Mouse (Mus musculus) CH12.LX (cell line): ENCODE measurements around the gene Gstt2. TPM values are rescaled to one million over a fixed set of nuclear protein-coding genes. Genes with fewer than 3 reads are reported as not detected.

Experiments used
- DNase-seq: peaks from one replicate; pipeline ENCODE4 v3.0.0-alpha.2; 2013; ENCODE audit errors: extremely low read depth
- H3K27ac ChIP-seq: 2 replicates; pipeline ENCODE4 v1.5.1; 2012; ENCODE audit warnings: low read depth, mild to moderate bottlenecking, control low read depth, moderate library complexity; ENCODE audit not compliant: insufficient read depth
- H3K27me3 ChIP-seq: replicated peaks from 2 replicates; pipeline ENCODE3; 2012; ENCODE audit warnings: inconsistent platforms
- H3K36me3 ChIP-seq, 2 experiments: replicated peaks in 1 of 2; 2 replicates each; pipeline versions ENCODE3 to v1.6.1; 2012; ENCODE audit warnings: inconsistent platforms in 1 of 2, low read length in 1 of 2, mild to moderate bottlenecking in 1 of 2, mixed read lengths in 1 of 2, moderate library complexity in 1 of 2; ENCODE audit not compliant: control insufficient read depth in 1 of 2, insufficient read depth in 1 of 2
- H3K4me1 ChIP-seq, 2 experiments: 2 replicates each; pipeline ENCODE4 v1.6.1; 2012; ENCODE audit warnings: inconsistent platforms in 1 of 2, moderate library complexity in 1 of 2; ENCODE audit not compliant: insufficient read depth in 2 of 2, control insufficient read depth in 1 of 2
- H3K4me2 ChIP-seq: 2 replicates; pipeline ENCODE4 v1.6.1; 2012; ENCODE audit warnings: low read depth, mild to moderate bottlenecking, control low read depth; ENCODE audit not compliant: poor library complexity, insufficient read depth, severe bottlenecking
- H3K4me3 ChIP-seq, 3 experiments: fragments of 150-350 bp in 1 of 3; sonication (generic) in 1 of 3; replicated peaks in 1 of 3; 2 replicates each; pipeline versions ENCODE3 to v1.5.1; 2011 to 2012; ENCODE audit warnings: low read depth in 2 of 3, low read length in 2 of 3, mild to moderate bottlenecking in 2 of 3, moderate library complexity in 2 of 3, control low read depth in 1 of 3, improper control_type of control experiment in 1 of 3, inconsistent platforms in 1 of 3, mixed read lengths in 1 of 3; ENCODE audit not compliant: poor library complexity in 1 of 3
- H3K79me2 ChIP-seq: replicated peaks from 2 replicates; pipeline ENCODE4 v1.6.1; 2012; ENCODE audit warnings: mild to moderate bottlenecking, moderate library complexity; ENCODE audit not compliant: control insufficient read depth, poor library complexity, insufficient read depth, severe bottlenecking; ENCODE audit errors: extremely low read depth
- H3K9ac ChIP-seq: 2 replicates; pipeline ENCODE4 v1.6.1; 2012; ENCODE audit warnings: low read depth, mild to moderate bottlenecking, control low read depth, moderate library complexity; ENCODE audit not compliant: insufficient read depth
- H3K9me3 ChIP-seq: replicated peaks from 2 replicates; pipeline ENCODE3; 2012; ENCODE audit warnings: low read length, inconsistent platforms, mixed read lengths
- BHLHE40 ChIP-seq: IDR thresholded peaks from 2 replicates; pipeline ENCODE4 v1.6.1; 2011; ENCODE audit warnings: mild to moderate bottlenecking, low read depth, low read length, improper control_type of control experiment
- CHD1 ChIP-seq: IDR thresholded peaks from 2 replicates; pipeline ENCODE4 v1.6.1; 2012; ENCODE audit warnings: low read depth, low read length, improper control_type of control experiment, inconsistent platforms
- CHD2 ChIP-seq: IDR thresholded peaks from 2 replicates; pipeline ENCODE4 v1.6.1; 2011; ENCODE audit warnings: low read length, improper control_type of control experiment
- CTCF ChIP-seq, 2 experiments: IDR thresholded peaks in 1 of 2; conservative IDR thresholded peaks in 1 of 2; 2 replicates each; pipeline ENCODE4 v1.5.1; 2011 to 2012; ENCODE audit warnings: low read depth in 2 of 2, low read length in 2 of 2, improper control_type of control experiment in 1 of 2, inconsistent platforms in 1 of 2, mild to moderate bottlenecking in 1 of 2, moderate library complexity in 1 of 2
- E2F4 ChIP-seq: IDR thresholded peaks from 2 replicates; pipeline ENCODE4 v1.6.1; 2011; ENCODE audit warnings: low read depth, low read length, improper control_type of control experiment; ENCODE audit not compliant: insufficient replicate concordance
- ELF1 ChIP-seq: IDR thresholded peaks from 2 replicates; pipeline ENCODE4 v1.6.1; 2014; ENCODE audit warnings: low read depth, mild to moderate bottlenecking, inconsistent platforms, low read length, improper control_type of control experiment
- EP300 ChIP-seq: IDR thresholded peaks from 2 replicates; pipeline ENCODE4 v1.6.1; 2011; ENCODE audit warnings: low read length, improper control_type of control experiment
- GABPA ChIP-seq: IDR thresholded peaks from 2 replicates; pipeline ENCODE4 v1.6.1; 2012; ENCODE audit warnings: low read depth, low read length, improper control_type of control experiment, inconsistent platforms; ENCODE audit not compliant: insufficient replicate concordance
- HCFC1 ChIP-seq: IDR thresholded peaks from 2 replicates; pipeline ENCODE4 v1.6.1; 2012; ENCODE audit warnings: low read depth, mild to moderate bottlenecking, inconsistent platforms, low read length, improper control_type of control experiment
- MAFK ChIP-seq: IDR thresholded peaks from 2 replicates; pipeline ENCODE4 v1.6.1; 2011; ENCODE audit warnings: low read length, improper control_type of control experiment; ENCODE audit not compliant: insufficient replicate concordance
- MAX ChIP-seq: IDR thresholded peaks from 2 replicates; pipeline ENCODE4 v1.6.1; 2011; ENCODE audit warnings: low read length, improper control_type of control experiment
- MEF2A ChIP-seq: IDR thresholded peaks from 2 replicates; pipeline ENCODE4 v1.6.1; 2014; ENCODE audit warnings: low read depth, mild to moderate bottlenecking, inconsistent platforms, low read length, improper control_type of control experiment, borderline replicate concordance
- MXI1 ChIP-seq: IDR thresholded peaks from 2 replicates; pipeline ENCODE4 v1.6.1; 2011; ENCODE audit warnings: mild to moderate bottlenecking, low read depth, low read length, improper control_type of control experiment
- MYC ChIP-seq: IDR thresholded peaks from 2 replicates; pipeline ENCODE4 v1.6.1; 2011; ENCODE audit warnings: low read depth, mild to moderate bottlenecking, improper control_type of control experiment, low read length
- NELFE ChIP-seq: IDR thresholded peaks from 2 replicates; pipeline ENCODE4 v1.6.1; 2011; ENCODE audit warnings: low read depth, low read length, improper control_type of control experiment
- NRF1 ChIP-seq: IDR thresholded peaks from 2 replicates; pipeline ENCODE4 v1.6.1; 2014; ENCODE audit warnings: low read depth, mild to moderate bottlenecking, inconsistent platforms, low read length, improper control_type of control experiment, moderate library complexity
- POLR2A ChIP-seq: IDR thresholded peaks from 2 replicates; pipeline ENCODE4 v1.6.1; 2011; ENCODE audit warnings: low read depth, mild to moderate bottlenecking, improper control_type of control experiment, low read length
- RAD21 ChIP-seq: IDR thresholded peaks from 2 replicates; pipeline ENCODE4 v1.6.1; 2011; ENCODE audit warnings: low read depth, mild to moderate bottlenecking, low read length, improper control_type of control experiment, moderate library complexity
- RCOR1 ChIP-seq: conservative IDR thresholded peaks from 2 replicates; pipeline ENCODE4 v1.6.1; 2012; ENCODE audit warnings: low read depth, mild to moderate bottlenecking, inconsistent platforms, low read length, improper control_type of control experiment
- SIN3A ChIP-seq: IDR thresholded peaks from 2 replicates; pipeline ENCODE4 v1.6.1; 2012; ENCODE audit warnings: low read length, improper control_type of control experiment, inconsistent platforms
- SMC3 ChIP-seq: IDR thresholded peaks from 2 replicates; pipeline ENCODE4 v1.6.1; 2011; ENCODE audit warnings: low read depth, low read length, improper control_type of control experiment
- UBTF ChIP-seq: IDR thresholded peaks from 2 replicates; pipeline ENCODE4 v1.6.1; 2012; ENCODE audit warnings: low read depth, mild to moderate bottlenecking, inconsistent platforms, low read length, improper control_type of control experiment, moderate library complexity
- USF1 ChIP-seq: IDR thresholded peaks from 2 replicates; pipeline ENCODE4 v1.6.1; 2014; ENCODE audit warnings: low read depth, mild to moderate bottlenecking, inconsistent platforms, low read length, improper control_type of control experiment
- ZC3H11A ChIP-seq: IDR thresholded peaks from 2 replicates; pipeline ENCODE4 v1.6.1; 2012; ENCODE audit warnings: low read depth, mild to moderate bottlenecking, inconsistent platforms, low read length, improper control_type of control experiment
- ZNF384 ChIP-seq: IDR thresholded peaks from 2 replicates; pipeline ENCODE4 v1.6.1; 2012; ENCODE audit warnings: low read depth, low read length, improper control_type of control experiment, inconsistent platforms
- dilution Hi-C: fragments of 300-500 bp; cut with MboI; formaldehyde crosslinking; loops from 2 replicates; pipeline ENCODE4 v1.14.3; 2020; ENCODE audit warnings: low sequenced_read_pairs; ENCODE audit not compliant: extremely low pct_unique_long_range_greater_than_20kb, extremely low pct_ligation_motif_present
- in situ Hi-C: fragments of 300-500 bp; cut with MboI; formaldehyde crosslinking; loops from 3 replicates; pipeline ENCODE4 v1.14.3; 2019; ENCODE audit warnings: low sequenced_read_pairs, low pct_ligation_motif_present, low pct_unique_long_range_greater_than_20kb, mixed read lengths
- polyA plus RNA-seq: library from polyadenylated mRNA; unstranded; fragments of >175 nt; gene quantifications from 2 replicates; pipeline ENCODE4 v1.2.1, GENCODE M21; 2012; ENCODE audit warnings: low read depth; ENCODE audit not compliant: insufficient read length
- total RNA-seq, 2 experiments: library from RNA; depleted of rRNA; stranded (reverse); fragments of 300-350 nt in 1 of 2; fragments of >200 nt in 1 of 2; gene quantifications; 2 replicates each; pipeline ENCODE4 v1.2.3; 2012 to 2014

Gene Gstt2
- total and polyA plus RNA-seq, 3 experiments, result 126 to 253 (median 197) TPM

DNA sequence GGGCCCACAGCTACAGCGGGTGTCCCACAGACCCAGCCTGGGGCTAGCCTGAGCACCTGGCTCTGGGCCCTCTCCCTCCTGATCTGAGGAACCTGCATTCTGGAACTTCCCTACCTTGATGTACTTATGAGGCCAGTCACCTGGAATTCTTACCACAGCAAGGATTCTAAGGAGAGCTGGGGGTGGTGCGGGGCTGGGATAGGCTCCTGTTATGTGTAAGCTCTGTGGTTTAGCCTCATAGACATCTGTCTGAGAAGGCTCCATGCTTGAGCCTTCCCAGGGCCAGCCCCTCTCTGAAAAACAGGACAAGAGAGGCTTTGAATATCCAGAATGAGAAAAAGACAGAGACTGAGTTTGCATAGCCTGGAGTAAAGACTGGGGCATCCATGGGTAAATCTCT lies 14.8 kb downstream of the Gstt2 start, which contains the start of gene Gstt4:
Gene Gstt4, minus strand, starts transcription at position 101 of the 400 bp plus-strand sequence.
- H3K79me2 ChIP-seq, result no peaks in the 10 kb centered on the region
- no peak for DNase-seq
- no peak within 1 kb of the TSS for H3K27ac ChIP-seq
- H3K27me3 ChIP-seq, result no peaks in the 10 kb centered on the region
- peaks cover 0 to 32% of the 10 kb centered on the region in 2 experiments; a peak in 2 of 4 replicates for H3K4me1 ChIP-seq
- TF ChIP-seq CHD2 (no peak), SIN3A (no peak), MYC (no peak), MEF2A (no peak), NELFE (no peak), CHD1 (no peak), ZC3H11A (no peak), SMC3 (no peak), POLR2A (no peak), BHLHE40 (no peak), RAD21 (no peak), E2F4 (no peak)
- H3K36me3 ChIP-seq, result peaks cover 0 to 5% of the 10 kb centered on the region in 2 experiments
- no peak within 1 kb of the TSS for H3K9ac ChIP-seq
- H3K4me3 ChIP-seq, result no peak within 1 kb of the TSS
- peaks cover 44% of the 10 kb centered on the region for H3K9me3 ChIP-seq
- in situ Hi-C loops, result no loop called here
- no peak within 1 kb of the TSS for H3K4me2 ChIP-seq
- dilution Hi-C loops, result no loop called here

- H3K27me3 ChIP-seq, result no peaks in the 10 kb centered on the region
- no peaks in the 10 kb centered on the region for H3K79me2 ChIP-seq
- dilution Hi-C loops, result no loop called here
- peaks cover 30% of the 10 kb centered on the region for H3K9me3 ChIP-seq
- in situ Hi-C loops, result no loop called here
- H3K4me1 ChIP-seq, result peaks cover 0 to 17% of the 10 kb centered on the region in 2 experiments; a peak in 2 of 4 replicates
- peaks cover 0 to 1% of the 10 kb centered on the region in 2 experiments for H3K36me3 ChIP-seq
- H3K4me2 ChIP-seq, result no peak overlapping the region
- no peak overlapping the region for H3K4me3 ChIP-seq
- no peak overlapping the region for H3K9ac ChIP-seq
- DNase-seq, result no peak
- no peak overlapping the region for H3K27ac ChIP-seq
- TF ChIP-seq ZNF384 (no peak), ELF1 (no peak), CTCF (conservative IDR thresholded peaks at IDR 0.05 in 1 of 2, IDR thresholded peaks at IDR 0.05 in 1 of 2; ENCODE audit: low read depth in 2 of 2, low read length in 2 of 2) (no peak), CHD1 (no peak), RCOR1 (no peak), USF1 (no peak), CHD2 (no peak), HCFC1 (no peak), EP300 (no peak), MYC (no peak), NRF1 (no peak), UBTF (no peak), MAX (no peak), GABPA (no peak), BHLHE40 (no peak), MXI1 (no peak), SIN3A (no peak), ZC3H11A (no peak), MAFK (no peak)
These were observed 17.3 kb downstream of the Gstt2 start for GRCm38 (mm10) chr10:75819882-75820281.
